Mouse (Mus musculus) left cerebral cortex, adult 2 months (tissue): ENCODE measurements around the gene Edem3. TPM values are rescaled to one million over a fixed set of nuclear protein-coding genes. Genes with fewer than 3 reads are reported as not detected.
"Not testable (repeated sequence)": the region's sequence is repeated elsewhere in the genome, so short reads cannot be mapped to it uniquely, and the experiment has no call there.

Experiments used
- DNase-seq, 2 experiments: peaks; one replicate each; pipeline ENCODE4 v3.0.0; 2021 to 2022; ENCODE audit warnings: low spot score in 2 of 2, mixed read lengths in 1 of 2; ENCODE audit errors: extremely low spot score in 1 of 2
- H3K27ac ChIP-seq: fragments of 200-600 bp; 2 replicates; pipeline ENCODE4 v1.8.1; 2022
- H3K4me3 ChIP-seq: fragments of 200-600 bp; 2 replicates; pipeline ENCODE4 v1.8.1; 2022
- CTCF ChIP-seq: fragments of 200-600 bp; IDR thresholded peaks from 2 replicates; pipeline ENCODE4 v1.8.1; 2022; ENCODE audit warnings: antibody characterized with exemption, mild to moderate bottlenecking, moderate library complexity
- intact Hi-C: fragments of 180-260 bp; cut with DNase I; formaldehyde crosslinking; loops from one replicate; pipeline ENCODE4 v1.15.1; 2025
- total RNA-seq, 2 experiments: library from RNA; stranded (reverse); gene quantifications; 2 replicates each; pipeline ENCODE4 v1.2.3; 2021

Gene Edem3
- total RNA-seq, 2 experiments from 2014 or later, result 38.0 to 39.6 TPM

DNA sequence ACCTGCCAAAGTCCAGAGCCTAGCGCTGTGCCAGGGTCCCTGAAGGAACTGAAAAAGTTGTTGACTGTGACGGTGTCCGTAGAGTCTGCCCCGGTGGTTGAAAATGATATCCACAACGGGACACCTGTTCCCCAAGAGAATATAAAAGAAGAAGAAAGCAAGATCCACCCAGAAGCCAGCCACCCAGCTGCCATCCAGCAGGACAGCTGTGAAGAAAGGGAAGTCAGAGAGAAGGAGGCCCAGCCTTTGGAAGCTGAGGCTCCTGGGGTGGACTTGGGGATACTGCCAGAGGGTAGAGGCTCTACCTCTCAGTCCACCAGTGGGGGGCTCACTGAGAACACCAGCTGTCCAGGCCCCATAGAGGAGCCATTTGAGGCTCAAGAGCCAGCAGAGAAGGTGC lies 37.5 kb upstream of the Edem3 start:
- Histone ChIP-seq H3K27ac (no peak overlapping the region), H3K4me3 (no peak overlapping the region)
- no peak for DNase-seq
- intact Hi-C loops, result no loop called here
- no peak for TF ChIP-seq CTCF

DNA sequence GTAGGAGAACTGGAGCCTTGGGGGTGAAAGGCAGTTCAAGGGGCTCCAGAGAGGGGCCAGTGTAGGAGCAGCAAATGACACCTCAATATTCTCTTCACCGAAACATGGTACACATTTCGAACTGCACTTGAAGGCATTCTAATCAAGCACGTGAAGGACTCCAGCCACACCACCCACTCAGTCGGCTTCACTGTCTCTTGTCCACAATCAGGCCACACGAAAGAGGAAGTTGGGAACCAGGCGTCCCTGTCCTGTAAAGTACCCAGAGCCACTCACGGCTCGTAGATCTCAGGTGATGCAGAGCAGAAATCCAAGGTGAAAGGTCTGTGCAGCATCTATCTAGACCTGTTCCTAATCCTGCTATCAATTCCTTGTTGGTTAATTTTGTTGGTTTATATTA lies 36.6 kb upstream of the Edem3 start:
- intact Hi-C loops, result no loop called here

DNA sequence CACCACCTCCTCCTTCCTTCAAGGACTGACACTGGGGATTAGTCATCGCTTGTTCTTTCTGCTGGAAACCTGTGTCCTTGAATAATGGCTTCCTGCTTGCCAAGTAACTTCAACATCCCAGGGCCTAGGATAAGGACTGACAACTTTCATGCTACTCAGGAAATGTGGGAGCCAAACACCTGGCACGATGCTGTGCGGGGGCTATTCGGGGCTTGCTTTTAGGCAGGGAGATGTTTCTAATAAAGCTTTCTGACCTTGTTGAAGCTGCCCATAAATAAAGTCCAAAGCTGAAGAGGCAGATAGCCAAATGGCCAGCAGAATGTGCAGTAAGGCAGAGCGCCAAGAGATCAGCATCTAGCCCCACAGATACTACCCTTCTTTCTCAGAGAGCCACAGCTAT lies 35.3 kb upstream of the Edem3 start:
- DNase-seq, result no peak
- Histone ChIP-seq H3K27ac (no peak overlapping the region), H3K4me3 (no peak overlapping the region)
- no peak for TF ChIP-seq CTCF
- intact Hi-C loops, result no loop called here

More for the DNA sequence above, 36.6 kb upstream of the Edem3 start:
- DNase-seq, result no peak
- no peak overlapping the region for H3K27ac ChIP-seq
- no peak for TF ChIP-seq CTCF
- no peak overlapping the region for H3K4me3 ChIP-seq

DNA sequence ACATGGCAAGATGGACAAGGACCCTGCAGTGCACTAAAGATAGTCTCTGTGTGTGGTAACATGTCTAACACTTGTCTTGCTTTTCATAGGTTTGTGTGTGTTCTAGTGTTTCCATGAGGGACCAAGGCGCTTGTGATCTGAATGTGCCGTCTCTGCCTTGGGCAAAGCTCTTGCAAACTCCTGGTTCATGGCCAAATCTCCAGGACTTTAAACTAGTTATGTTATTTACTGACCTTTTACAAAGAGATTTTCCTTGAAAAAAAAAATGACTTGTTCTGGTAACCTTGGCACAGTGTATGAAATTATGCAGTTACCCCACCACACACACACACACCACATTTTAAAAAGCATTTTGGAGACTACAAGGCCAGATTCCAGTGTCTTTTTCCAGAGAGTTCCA lies 34.6 kb upstream of the Edem3 start:
- intact Hi-C loops, result no loop called here
- DNase-seq, result no peak
- TF ChIP-seq CTCF, result no peak
- Histone ChIP-seq H3K27ac (no peak overlapping the region), H3K4me3 (no peak overlapping the region)

DNA sequence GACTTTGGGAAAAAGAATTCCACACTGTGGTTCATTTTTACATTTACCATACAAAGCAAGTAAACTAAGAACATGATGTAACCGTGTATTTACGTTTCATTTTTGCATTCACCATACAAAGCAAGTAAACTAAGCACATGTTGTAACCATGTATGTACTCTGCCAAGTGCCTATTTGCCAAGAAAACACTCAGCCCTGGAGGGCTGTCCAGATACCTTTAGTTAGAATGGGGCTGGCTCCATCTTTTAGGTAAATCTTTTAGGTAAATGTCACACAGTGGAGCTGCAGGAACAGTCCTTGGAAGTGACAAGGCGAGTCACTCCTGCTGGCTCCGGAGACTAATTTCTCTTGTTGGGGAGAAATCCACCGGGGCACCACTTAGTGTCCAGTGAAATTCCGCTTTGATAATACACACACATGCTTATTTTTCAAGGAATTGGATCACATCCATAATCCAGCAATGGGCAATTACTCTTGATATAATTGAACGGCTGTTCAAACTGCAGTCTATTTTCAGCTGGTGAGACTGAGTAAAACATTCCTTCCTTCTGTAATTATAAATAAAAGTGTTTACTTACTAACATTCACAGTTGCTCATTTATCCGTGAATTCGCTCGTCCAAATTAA lies 33.7 kb upstream of the Edem3 start:
- TF ChIP-seq CTCF, result no peak
- Histone ChIP-seq H3K27ac (no peak overlapping the region), H3K4me3 (no peak overlapping the region)
- no peak for DNase-seq
- intact Hi-C loops, result no loop called here

DNA sequence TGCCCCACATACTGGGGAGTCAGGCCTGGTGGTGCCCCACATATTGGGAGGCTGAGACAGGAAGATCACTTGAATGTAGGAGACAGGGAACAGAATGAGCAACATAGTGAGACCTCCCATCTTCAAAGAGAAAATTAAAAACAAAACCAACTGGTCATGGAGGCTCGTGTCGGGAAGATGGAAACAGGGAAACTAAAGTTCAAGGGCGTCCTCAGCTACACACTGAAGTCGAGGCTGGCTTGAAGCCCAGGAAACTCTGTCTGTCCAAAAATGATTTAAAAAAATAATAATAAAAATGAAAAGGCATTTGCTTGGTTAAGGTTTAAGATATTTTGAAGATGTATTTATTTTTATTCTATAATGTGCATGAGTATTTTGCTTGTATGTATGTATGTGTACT lies 31.4 kb upstream of the Edem3 start:
- H3K4me3 ChIP-seq, result no peak overlapping the region
- no peak overlapping the region for H3K27ac ChIP-seq
- DNase-seq, result no peak
- intact Hi-C loops, result no loop called here
- TF ChIP-seq CTCF, result no peak

DNA sequence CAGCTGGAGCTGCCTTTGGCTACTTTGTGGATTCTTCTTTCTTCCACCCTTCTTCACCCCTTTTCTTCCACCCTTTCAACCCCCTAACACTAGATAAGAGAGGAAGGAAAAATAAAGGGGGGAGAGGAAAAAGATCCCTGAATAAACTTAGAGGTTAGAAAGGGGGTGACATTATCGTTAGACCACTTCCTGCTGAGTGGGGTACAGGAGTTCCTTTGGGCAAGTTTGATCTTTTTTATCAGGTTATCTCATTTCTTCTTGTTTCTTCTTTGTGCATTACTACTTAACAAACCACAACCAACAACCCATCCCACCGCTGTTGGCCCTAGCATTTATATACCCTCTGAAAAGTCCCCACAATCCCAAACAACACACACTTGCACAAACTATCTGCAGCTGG lies 29.6 kb upstream of the Edem3 start:
- no peak for DNase-seq
- TF ChIP-seq CTCF, result no peak
- H3K27ac ChIP-seq, result no peak overlapping the region
- no peak overlapping the region for H3K4me3 ChIP-seq
- intact Hi-C loops, result no loop called here

DNA sequence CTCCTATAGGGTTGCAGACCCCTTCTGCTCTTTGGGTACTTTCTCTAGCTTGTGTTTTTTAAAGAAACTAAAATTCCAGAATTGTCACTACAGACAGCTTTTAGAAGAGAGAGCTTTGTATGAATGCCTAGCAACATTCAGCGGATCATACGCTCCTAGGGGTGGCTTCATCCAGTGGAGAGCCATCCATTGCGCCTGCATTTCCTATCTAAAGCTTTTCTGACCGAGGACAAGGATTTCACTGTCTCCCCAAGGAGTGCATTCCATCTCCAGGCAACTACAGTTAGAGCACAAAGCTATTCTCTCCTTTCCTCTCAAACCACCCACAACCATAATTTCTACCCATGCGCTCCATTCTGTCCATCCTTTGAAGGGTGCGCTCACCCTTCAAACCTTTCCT lies 28.8 kb upstream of the Edem3 start:
- Histone ChIP-seq H3K4me3 (no peak overlapping the region), H3K27ac (no peak overlapping the region)
- DNase-seq, result no peak
- intact Hi-C loops, result no loop called here
- TF ChIP-seq CTCF, result no peak

DNA sequence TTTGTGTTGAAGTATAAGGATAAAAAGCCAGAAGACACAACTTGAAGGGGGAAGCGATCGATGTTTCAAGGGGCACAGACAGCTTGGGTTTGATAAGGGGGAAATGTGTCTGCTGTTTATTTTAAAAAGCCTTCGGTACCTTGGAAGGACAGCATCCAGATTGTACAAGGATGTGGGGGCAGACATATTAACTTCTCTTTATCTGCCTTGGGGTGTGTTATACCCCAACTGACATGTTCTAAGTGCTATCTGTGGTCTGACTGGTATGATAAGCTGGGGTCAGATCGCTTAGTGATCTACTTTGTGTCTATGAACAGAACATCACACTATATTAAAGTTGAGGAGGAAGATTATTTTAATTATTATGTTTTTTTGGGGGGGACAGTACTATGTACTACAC lies 27.0 kb upstream of the Edem3 start:
- intact Hi-C loops, result no loop called here
- no peak for DNase-seq
- Histone ChIP-seq H3K27ac (no peak overlapping the region), H3K4me3 (no peak overlapping the region)
- TF ChIP-seq CTCF, result no peak

DNA sequence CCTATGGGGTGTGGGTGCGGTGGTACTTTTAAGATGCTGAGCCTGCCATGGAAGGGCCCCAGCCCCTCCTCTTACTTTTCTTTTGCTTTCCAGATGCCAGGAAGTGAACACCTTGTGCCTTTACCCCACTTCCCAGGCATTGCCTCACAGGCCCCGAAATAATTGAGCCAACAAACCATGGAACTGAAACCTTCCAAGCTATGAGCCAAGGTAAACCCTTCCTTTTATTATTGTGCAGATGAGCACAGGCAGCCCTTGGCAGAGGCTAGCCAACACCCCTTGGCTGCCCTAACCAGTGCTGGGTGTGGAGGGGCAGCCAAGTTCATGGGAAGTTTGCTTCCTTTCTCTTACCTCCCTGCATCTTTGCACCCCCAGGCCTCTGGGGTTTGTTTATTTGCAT lies 18.0 kb upstream of the Edem3 start:
- Histone ChIP-seq H3K27ac (no peak overlapping the region), H3K4me3 (no peak overlapping the region)
- intact Hi-C loops, result no loop called here
- no peak for TF ChIP-seq CTCF
- no peak for DNase-seq

DNA sequence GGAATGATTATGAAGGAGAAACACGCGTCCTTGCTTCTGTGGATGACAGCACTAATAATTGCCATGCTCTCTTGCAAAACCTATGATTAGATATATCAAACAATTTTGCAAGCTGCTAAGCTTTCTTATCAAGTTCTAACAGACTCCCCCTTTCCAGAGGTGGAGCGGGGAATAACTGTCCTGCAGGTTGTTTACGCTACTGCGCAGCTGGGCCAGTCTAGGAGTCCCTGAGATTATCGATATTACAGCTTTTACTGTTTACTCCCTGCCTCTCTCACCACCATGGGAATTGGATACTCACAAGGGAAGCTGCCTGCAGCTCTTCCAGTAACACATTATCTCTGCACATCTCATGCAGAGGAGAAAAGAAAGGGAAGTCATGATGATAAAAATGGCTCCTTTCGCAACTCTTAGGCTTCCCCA lies 14.0 kb upstream of the Edem3 start:
- no peak for TF ChIP-seq CTCF
- intact Hi-C loops, result no loop called here

DNA sequence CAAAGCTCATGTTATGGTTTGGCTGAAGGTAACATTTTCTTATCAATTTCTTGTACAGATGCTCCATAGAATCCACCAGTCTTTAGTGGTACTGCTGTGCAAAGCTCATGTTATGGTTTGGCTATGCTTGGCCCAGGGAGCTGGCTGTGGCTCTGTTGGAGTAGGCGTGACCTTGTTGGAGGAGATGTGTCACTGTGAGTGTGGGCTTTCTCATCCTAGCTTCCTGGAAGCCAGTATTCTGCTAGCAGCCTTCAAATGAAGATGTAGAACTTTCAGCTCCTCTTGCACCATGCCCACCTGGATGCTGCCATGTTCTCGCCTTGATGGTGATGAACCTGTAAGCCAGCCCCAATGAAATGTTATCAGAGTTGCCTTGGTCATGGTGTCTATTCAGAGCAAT lies 5.3 kb upstream of the Edem3 start:
- intact Hi-C loops, result loop anchor here (10.0 kb wide), 1 partner anchor 1355 kb away; the partner anchor contains the start of genes Odr4 and Tpr
- not testable (repeated sequence) for H3K27ac ChIP-seq, H3K4me3 ChIP-seq, DNase-seq

More for the DNA sequence above, 14.0 kb upstream of the Edem3 start:
- H3K27ac ChIP-seq, result no peak overlapping the region
- H3K4me3 ChIP-seq, result no peak overlapping the region
- no peak for DNase-seq

DNA sequence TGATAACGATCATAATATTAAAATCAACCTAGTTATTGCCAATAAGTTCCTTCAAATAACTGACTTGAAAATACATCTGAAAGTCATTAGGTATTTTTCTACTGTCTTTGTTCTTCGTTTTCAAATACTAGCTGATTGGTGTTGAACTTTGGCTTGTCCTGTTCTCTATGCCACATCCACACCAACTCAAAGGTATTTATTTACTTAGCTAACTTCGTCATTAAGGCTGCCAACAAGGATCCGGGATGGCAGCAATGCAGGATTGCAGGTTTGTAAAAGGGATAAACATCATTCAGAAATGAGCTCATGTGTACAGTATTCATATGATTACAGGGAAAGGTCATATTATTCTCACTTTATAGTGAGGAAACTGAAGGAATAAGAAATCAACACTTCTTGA lies 2.2 kb upstream of the Edem3 start:
- intact Hi-C loops, result loop anchor here (10.0 kb wide), 1 partner anchor 1358 kb away; the partner anchor contains the start of genes Odr4 and Tpr
- TF ChIP-seq CTCF, result no peak

More for the DNA sequence above, 2.2 kb upstream of the Edem3 start:
- Histone ChIP-seq H3K4me3 (no peak overlapping the region), H3K27ac (no peak overlapping the region)
- no peak for DNase-seq
